ENCODE assay signal across 16 mouse cellular contexts in the genomic region with DNA sequence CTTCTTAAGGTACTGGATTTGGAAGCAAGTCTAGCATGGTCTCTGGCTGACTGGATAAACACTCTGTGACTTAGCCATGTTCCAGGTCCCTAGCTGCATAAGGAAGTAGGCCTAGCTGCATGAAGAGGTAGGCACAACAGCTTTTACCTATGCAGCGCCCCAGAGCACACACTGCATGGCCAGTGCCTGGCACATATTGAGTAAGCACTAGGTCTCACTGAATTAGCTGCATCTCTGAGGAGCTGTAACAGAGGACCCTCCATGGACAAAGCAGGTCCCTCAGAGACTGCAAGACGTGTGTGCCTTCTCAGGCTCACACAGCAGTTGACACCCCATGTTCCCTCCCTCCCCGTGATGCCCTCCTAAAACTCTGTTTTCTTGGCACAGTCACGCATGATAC.
"Had no signal": no experiment of that assay in that cellular context is flagged by ENCODE, and none has a peak within 500 bp of the region (broad histone marks: within the 10 kb centered on the region; RNA-seq: fewer than 3 reads in every experiment).

No protein-coding gene starts in this region.

- DNase-seq: kidney, adult 18-20 months; kidney, postnatal 10 days; kidney, postnatal 4 days; liver; liver, embryonic 13.5 days; liver, postnatal 0 days; lung, postnatal 14 days; right cerebral cortex, adult 18-20 months; right cerebral cortex, postnatal 25 days; thymus, postnatal 36 days had no signal

- H3K4me2 ChIP-seq: limb, embryonic 12.5 days; liver, embryonic 13.5 days; lung, embryonic 15.5 days; neural tube, embryonic 15.5 days had no signal

- H3K27me3 ChIP-seq: limb, embryonic 12.5 days; liver, embryonic 13.5 days; lung, embryonic 15.5 days; megakaryocyte, embryonic 14.5 days; neural tube, embryonic 15.5 days had no signal

- H3K36me3 ChIP-seq: limb, embryonic 12.5 days; liver, embryonic 13.5 days; lung, embryonic 15.5 days; neural tube, embryonic 15.5 days had no signal

- H3K27ac ChIP-seq: layer of hippocampus, adult 2 months; limb, embryonic 12.5 days; liver, embryonic 13.5 days; lung, embryonic 15.5 days; macrophage; neural tube, embryonic 15.5 days had no signal

- H3K4me3 ChIP-seq: layer of hippocampus, adult 2 months; limb, embryonic 12.5 days; liver, embryonic 13.5 days; lung, embryonic 15.5 days; megakaryocyte, embryonic 14.5 days; neural tube, embryonic 15.5 days had no signal

- ATAC-seq: liver, postnatal 0 days had no signal

- H3K9me3 ChIP-seq: limb, embryonic 12.5 days; liver, embryonic 13.5 days; lung, embryonic 15.5 days; neural tube, embryonic 15.5 days had no signal

- H3K9ac ChIP-seq: limb, embryonic 12.5 days; liver, embryonic 13.5 days; liver, postnatal 0 days; lung, embryonic 15.5 days; neural tube, embryonic 15.5 days had no signal

- H3K4me1 ChIP-seq: liver, embryonic 13.5 days; lung, embryonic 15.5 days had no signal
